Mouse (Mus musculus): ENCODE data around the gene Tef. TPM values are rescaled to one million over a fixed set of nuclear protein-coding genes. Genes with fewer than 3 reads are reported as not detected.
A peak's percentile ranks its signal among the peaks of the same experiment; 100 is the strongest.

Gene Tef
- polyA plus RNA-seq, 1 experiment from 2014 or later = 38.6 TPM

- H3K4me2 ChIP-seq (replicated peaks; ENCODE audit: low read depth, low read length) = no peak overlapping the region
- no peak overlapping the region for H3K27ac ChIP-seq (ENCODE audit: low read length)
- 82% methylated on average over 7 of the region's 7 CpGs for WGBS
- ATAC-seq (no peak), DNase-seq (ENCODE audit: low spot score) (no peak)
- no peaks in the 10 kb centered on the region for H3K27me3 ChIP-seq (replicated peaks; ENCODE audit: insufficient read depth, low read length)
- H3K9me3 ChIP-seq (ENCODE audit: low read length) = no peaks in the 10 kb centered on the region
- peaks cover 6% of the 10 kb centered on the region; the same call in 1 of the 2 replicates for H3K4me1 ChIP-seq (ENCODE audit: insufficient read depth, low read depth, low read length)
- no peak overlapping the region for H3K4me3 ChIP-seq (ENCODE audit: low read depth, low read length)
- H3K36me3 ChIP-seq (ENCODE audit: insufficient read depth, low read length) = peaks cover 20% of the 10 kb centered on the region
- no peak overlapping the region for H3K9ac ChIP-seq (replicated peaks; ENCODE audit: low read depth)
- no peak for TF ChIP-seq CTCF (IDR thresholded peaks at IDR 0.05)
- no peak for TF ChIP-seq EP300 (IDR thresholded peaks at IDR 0.05)
Observed at GRCm38 (mm10) chr15:81853081-81853480, 50.9 kb downstream of the Tef start.

- no peaks in the 10 kb centered on the region for H3K27me3 ChIP-seq (replicated peaks; ENCODE audit: insufficient read depth, low read length)
- no peak for TF ChIP-seq EP300 (IDR thresholded peaks at IDR 0.05)
- TF ChIP-seq CTCF (IDR thresholded peaks at IDR 0.05) = no peak
- under 1% methylated on average over 28 of the region's 28 CpGs for WGBS
- H3K27ac ChIP-seq (ENCODE audit: low read length) = peak overlapping the region; percentile 98
- H3K4me1 ChIP-seq (ENCODE audit: insufficient read depth, low read depth, low read length) = peaks cover 6% of the 10 kb centered on the region; the same call in 1 of the 2 replicates
- peak overlapping the region; percentile 85 for H3K9ac ChIP-seq (replicated peaks; ENCODE audit: low read depth)
- DNase-seq (ENCODE audit: low spot score) (peak; percentile 98), ATAC-seq (peak; percentile 77)
- H3K36me3 ChIP-seq (ENCODE audit: insufficient read depth, low read length) = peaks cover 5% of the 10 kb centered on the region; the same call in 1 of the 2 replicates
- H3K4me3 ChIP-seq (ENCODE audit: low read depth, low read length) = peak overlapping the region; percentile 94
- H3K4me2 ChIP-seq (replicated peaks; ENCODE audit: low read depth, low read length) = peak overlapping the region; percentile 87
- H3K9me3 ChIP-seq (ENCODE audit: low read length) = no peaks in the 10 kb centered on the region
Observed at GRCm38 (mm10) chr15:81856030-81856790, 54.0 kb downstream of the Tef start.

- Histone ChIP-seq H3K36me3 (ENCODE audit: insufficient read depth, low read length) (no peaks in the 10 kb centered on the region), H3K4me3 (ENCODE audit: low read depth, low read length) (peak overlapping the region; percentile 94), H3K27me3 (replicated peaks; ENCODE audit: insufficient read depth, low read length) (no peaks in the 10 kb centered on the region), H3K4me1 (ENCODE audit: insufficient read depth, low read depth, low read length) (peaks cover 6% of the 10 kb centered on the region; the same call in 1 of the 2 replicates), H3K9me3 (ENCODE audit: low read length) (no peaks in the 10 kb centered on the region), H3K4me2 (replicated peaks; ENCODE audit: low read depth, low read length) (peak overlapping the region; percentile 87), H3K9ac (replicated peaks; ENCODE audit: low read depth) (peak overlapping the region; percentile 85), H3K27ac (ENCODE audit: low read length) (peak overlapping the region; percentile 98)
- WGBS = under 1% methylated on average over 14 of the region's 14 CpGs
- TF ChIP-seq EP300 (IDR thresholded peaks at IDR 0.05) = no peak
- no peak for TF ChIP-seq CTCF (IDR thresholded peaks at IDR 0.05)
- ATAC-seq = no peak
- peak; percentile 35 for DNase-seq (ENCODE audit: low spot score)
Observed at GRCm38 (mm10) chr15:81856938-81857723, 54.9 kb downstream of the Tef start.

- Histone ChIP-seq H3K4me1 (ENCODE audit: insufficient read depth, low read depth, low read length) (peaks cover 6% of the 10 kb centered on the region; the same call in 1 of the 2 replicates), H3K36me3 (ENCODE audit: insufficient read depth, low read length) (no peaks in the 10 kb centered on the region), H3K27ac (ENCODE audit: low read length) (peak overlapping the region; percentile 98), H3K4me3 (ENCODE audit: low read depth, low read length) (peak overlapping the region; percentile 94), H3K4me2 (replicated peaks; ENCODE audit: low read depth, low read length) (peak overlapping the region; percentile 87), H3K9me3 (ENCODE audit: low read length) (no peaks in the 10 kb centered on the region), H3K27me3 (replicated peaks; ENCODE audit: insufficient read depth, low read length) (no peaks in the 10 kb centered on the region), H3K9ac (replicated peaks; ENCODE audit: low read depth) (peak overlapping the region; percentile 85)
- no peak for ATAC-seq
- under 1% methylated on average over 29 of the region's 33 CpGs for WGBS
- TF ChIP-seq CTCF (IDR thresholded peaks at IDR 0.05) = no peak
- TF ChIP-seq EP300 (IDR thresholded peaks at IDR 0.05) = no peak
- peak; percentile 65 for DNase-seq (ENCODE audit: low spot score)
Observed at GRCm38 (mm10) chr15:81857724-81858116, 55.5 kb downstream of the Tef start.

- peak overlapping the region; percentile 94 for H3K4me3 ChIP-seq (ENCODE audit: low read depth, low read length)
- H3K9me3 ChIP-seq (ENCODE audit: low read length) = no peaks in the 10 kb centered on the region
- peaks cover 6% of the 10 kb centered on the region; the same call in 1 of the 2 replicates for H3K4me1 ChIP-seq (ENCODE audit: insufficient read depth, low read depth, low read length)
- H3K27ac ChIP-seq (ENCODE audit: low read length) = peak overlapping the region; percentile 98
- peak overlapping the region; percentile 87 for H3K4me2 ChIP-seq (replicated peaks; ENCODE audit: low read depth, low read length)
- DNase-seq (ENCODE audit: low spot score) (peak; percentile 94), ATAC-seq (peak; percentile 23)
- peak overlapping the region; percentile 85 for H3K9ac ChIP-seq (replicated peaks; ENCODE audit: low read depth)
- 0% methylated on average over 23 of the region's 23 CpGs for WGBS
- H3K36me3 ChIP-seq (ENCODE audit: insufficient read depth, low read length) = no peaks in the 10 kb centered on the region
- TF ChIP-seq EP300 (IDR thresholded peaks at IDR 0.05) = peak; percentile 90
- TF ChIP-seq CTCF (IDR thresholded peaks at IDR 0.05) = peak; percentile 15; the same call in 1 of the 2 replicates
- no peaks in the 10 kb centered on the region for H3K27me3 ChIP-seq (replicated peaks; ENCODE audit: insufficient read depth, low read length)
Observed at GRCm38 (mm10) chr15:81858138-81858516, 55.9 kb downstream of the Tef start.

Data from lung, postnatal 0 days (tissue).